Mouse (Mus musculus) olfactory bulb, adult 2 months (tissue): ENCODE results near the gene Vipas39.

Source experiments
- CTCF ChIP-seq: fragments of 200-500 bp; IDR thresholded peaks from 2 replicates; pipeline ENCODE4 v1.5.1; 2012; ENCODE audit warnings: low read depth, mild to moderate bottlenecking, low read length, moderate library complexity; ENCODE audit not compliant: insufficient read depth
- POLR2A ChIP-seq: fragments of 200-500 bp; IDR thresholded peaks from 2 replicates; pipeline ENCODE4 v1.6.1; 2012; ENCODE audit warnings: mild to moderate bottlenecking, low read depth, low read length, moderate library complexity; ENCODE audit not compliant: insufficient read depth

DNA sequence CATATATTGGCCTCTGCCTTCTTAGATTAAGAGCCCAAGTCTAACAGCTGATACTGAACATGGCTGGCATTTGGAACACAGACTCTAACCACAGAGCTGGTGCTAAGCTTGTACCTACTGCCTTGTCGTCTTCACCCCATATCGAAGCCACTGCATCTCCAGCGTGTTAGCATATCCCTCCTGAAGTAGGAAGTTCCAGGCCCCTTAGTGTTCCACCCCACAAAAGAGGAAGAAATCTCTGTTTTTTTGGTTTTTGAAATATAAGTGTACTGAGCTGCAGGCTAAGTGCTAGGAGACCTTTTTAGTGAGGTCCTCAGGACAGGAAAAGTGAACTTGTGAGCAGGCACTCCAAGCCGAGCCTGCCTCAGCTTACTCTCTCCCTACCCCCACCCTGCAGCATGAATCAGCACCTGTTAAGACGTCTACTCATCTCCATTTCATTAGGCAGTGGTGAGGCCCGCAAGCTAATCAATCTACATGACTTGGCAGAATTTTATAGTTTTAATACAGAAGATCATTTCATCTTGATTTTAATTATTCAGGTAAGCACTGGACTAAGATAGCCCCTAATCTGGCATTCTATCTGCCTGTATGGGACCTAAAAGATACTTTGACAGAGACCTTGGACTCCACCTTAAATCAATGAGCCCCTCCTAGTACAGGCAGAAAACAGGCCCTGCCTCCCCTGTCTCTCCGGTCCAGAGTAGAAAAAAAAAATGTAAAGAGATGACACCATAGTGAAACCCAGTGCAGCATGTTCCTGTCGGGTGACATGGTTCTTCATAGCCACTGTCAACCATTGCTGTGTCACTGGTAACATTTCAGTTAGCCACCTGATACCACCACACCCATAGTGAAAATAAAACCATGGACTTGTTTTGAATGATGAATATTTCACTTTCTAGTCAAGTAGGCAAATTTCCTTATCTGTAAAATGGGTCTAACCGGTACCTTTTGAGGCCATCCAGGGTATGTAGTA is 9.1 kb upstream of the Vipas39 start:
- TF ChIP-seq CTCF = no peak
- no peak for TF ChIP-seq POLR2A
